Mouse (Mus musculus): ENCODE data around the gene Msto1.

- no peak for TF ChIP-seq POLR2A (IDR thresholded peaks at IDR 0.05; ENCODE audit: low read depth, low read length)
- no peak for TF ChIP-seq CTCF (IDR thresholded peaks at IDR 0.05; ENCODE audit: borderline replicate concordance, insufficient read depth, low read length)
Observed at GRCm38 (mm10) chr3:88905741-88906140, 8.1 kb downstream of the Msto1 start.

Data from embryonic fibroblast, embryonic 13.5 days (primary cell).